Mouse (Mus musculus) left cerebral cortex, adult 18-20 months (tissue): ENCODE results near the gene Zfp784. TPM values are rescaled to one million over a fixed set of nuclear protein-coding genes. Genes with fewer than 3 reads are reported as not detected.
"Not testable (repeated sequence)": the region's sequence is repeated elsewhere in the genome, so short reads cannot be mapped to it uniquely, and the experiment has no call there.

Experiments used
- DNase-seq, 2 experiments: peaks; one replicate each; pipeline ENCODE4 v3.0.0; 2021 to 2022; ENCODE audit warnings: low spot score in 2 of 2, mixed read lengths in 1 of 2
- total RNA-seq, 2 experiments: library from RNA; stranded (reverse); gene quantifications; 2 replicates each; pipeline ENCODE4 v1.2.3; 2021

Gene Zfp784
- total RNA-seq, 2 experiments from 2014 or later, result 4.4 to 4.8 TPM

DNA sequence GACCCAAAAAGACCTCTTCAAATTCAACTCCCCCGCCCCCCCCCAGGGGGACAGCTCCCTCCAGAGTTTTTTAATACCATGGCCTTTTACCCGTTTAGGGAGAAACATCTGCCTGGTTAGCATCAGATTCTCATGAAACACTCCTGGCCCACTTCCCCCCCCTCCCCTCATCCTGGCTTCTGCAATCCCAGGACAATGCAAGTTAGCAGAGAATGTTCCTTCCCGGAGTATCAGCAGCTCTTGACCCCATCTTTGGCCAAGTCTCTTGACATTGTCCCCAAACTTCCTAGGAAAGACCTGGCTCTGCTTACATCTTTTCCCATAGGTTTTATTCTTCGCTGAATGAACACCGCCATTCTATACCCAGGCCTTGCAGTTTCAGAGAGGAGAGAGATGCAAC, 17.0 kb downstream of the Zfp784 start:
- DNase-seq, result no peak

DNA sequence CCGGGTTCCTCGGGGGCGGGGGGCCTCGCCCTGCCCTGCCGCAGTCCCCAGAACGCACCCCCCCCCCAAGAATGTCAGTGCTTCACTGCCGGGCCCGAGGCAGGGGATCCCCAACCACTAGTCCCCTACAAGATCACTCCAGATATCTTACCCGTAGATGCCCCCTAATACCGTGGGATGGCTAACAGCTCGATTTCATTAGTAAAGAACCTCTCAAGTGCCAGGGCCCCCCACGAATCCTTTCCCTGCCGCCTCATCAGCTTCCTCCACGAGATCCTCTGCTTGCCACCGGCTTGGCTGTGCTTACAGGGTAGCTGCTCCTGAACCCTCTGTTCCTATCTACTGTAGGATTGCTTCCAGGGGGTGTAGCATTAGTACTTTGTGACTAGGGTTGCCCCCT, 17.6 kb downstream of the Zfp784 start:
- no peak for DNase-seq

DNA sequence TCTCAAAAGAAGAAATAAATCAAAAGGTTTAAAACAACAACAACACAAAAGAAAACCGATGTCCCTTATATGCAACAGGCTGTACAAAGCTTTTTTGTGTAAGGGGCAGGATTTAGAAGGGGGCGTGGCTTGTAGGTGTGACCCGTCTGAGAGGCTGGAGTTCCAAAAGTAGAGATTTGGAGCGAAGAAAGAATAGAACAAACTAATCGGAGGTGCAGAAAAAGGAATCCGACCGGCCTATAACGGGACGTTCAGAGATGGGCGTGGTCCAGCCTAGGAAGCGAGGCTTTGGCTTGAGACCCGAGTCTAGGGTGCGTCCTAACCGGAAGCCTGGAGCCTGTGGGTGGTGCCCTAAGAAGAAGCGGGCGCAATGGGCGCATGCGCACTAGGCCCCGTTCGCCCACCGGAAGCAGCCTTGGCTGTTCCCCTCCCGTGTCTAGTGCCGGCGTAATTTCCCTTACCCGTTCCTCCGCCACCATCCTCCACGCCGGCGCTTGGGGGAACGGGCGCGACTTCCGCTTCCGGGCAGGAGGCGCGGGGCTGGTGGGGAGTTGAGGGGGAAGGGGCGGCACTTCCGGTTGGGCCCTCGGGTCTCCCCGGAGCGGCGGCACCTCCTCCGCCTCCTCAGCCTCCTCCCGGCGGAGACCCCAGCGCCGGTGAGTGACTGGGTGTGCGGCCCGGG, 18.1 kb downstream of the Zfp784 start, which contains the start of the genes Zfp865 and Ccdc106:
Gene Zfp865, plus strand, starts transcription at position 377 of the 682 bp plus-strand sequence.
Gene Ccdc106, plus strand, starts transcription at position 554 of the 682 bp plus-strand sequence.
- DNase-seq, result peak; percentile 99

DNA sequence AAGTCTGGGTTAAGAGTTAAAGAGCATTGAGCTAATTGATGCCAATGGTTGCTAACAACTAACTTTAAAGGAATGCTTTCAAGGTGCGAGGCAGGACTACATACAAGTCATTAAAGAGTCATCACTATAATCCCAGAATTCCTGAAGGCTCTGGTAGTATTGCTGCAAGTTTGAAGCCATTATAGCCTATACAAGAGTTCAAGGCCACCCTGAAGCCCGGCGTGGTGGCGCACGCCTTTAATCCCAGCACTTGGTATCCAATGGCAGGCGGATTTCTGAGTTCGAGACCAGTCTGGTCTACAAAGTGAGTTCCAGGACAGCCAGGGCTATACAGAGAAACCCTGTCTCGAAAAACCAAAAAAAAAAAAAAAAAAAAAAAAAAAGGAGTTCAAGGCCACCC, 18.7 kb downstream of the Zfp784 start:
- DNase-seq, result not testable (repeated sequence)

DNA sequence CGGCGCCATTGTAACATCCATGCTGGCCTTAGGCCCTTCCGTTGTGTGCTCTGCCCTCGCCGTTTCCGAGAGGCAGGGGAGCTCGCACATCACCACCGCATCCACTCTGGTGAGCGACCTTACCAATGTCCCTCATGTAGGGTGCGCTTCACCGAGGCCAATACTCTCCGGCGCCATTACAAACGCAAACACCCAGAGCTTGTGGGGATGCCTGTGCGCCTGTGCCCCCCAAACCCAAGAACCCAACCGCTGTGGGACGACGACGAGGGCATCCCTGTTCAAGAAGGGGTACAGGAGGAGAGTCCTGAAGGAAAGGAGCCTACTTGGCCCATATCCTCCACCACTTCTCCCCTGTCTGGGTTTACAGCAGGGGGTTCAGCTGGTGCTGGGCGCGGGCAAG, 20.3 kb downstream of the Zfp784 start:
- DNase-seq, result no peak

DNA sequence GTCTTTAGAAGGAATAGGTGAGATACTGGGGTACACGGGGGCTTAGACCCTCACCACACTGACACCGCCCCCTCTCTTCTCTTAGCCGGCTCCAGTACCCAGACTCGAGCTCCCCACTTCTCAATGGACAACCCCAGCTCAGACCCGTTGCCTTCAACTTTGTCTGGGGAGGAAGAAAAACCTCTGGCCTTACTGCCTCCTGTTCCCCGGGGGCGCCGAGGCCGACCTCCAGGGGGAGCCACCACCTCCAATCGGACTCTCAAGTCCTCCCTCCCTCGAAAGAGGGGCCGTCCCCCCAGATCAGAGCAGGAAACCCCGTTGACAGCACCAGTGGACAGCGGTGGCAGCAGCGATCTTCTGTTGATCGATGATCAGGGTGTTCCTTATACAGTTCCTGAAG, 20.9 kb downstream of the Zfp784 start:
- no peak for DNase-seq

DNA sequence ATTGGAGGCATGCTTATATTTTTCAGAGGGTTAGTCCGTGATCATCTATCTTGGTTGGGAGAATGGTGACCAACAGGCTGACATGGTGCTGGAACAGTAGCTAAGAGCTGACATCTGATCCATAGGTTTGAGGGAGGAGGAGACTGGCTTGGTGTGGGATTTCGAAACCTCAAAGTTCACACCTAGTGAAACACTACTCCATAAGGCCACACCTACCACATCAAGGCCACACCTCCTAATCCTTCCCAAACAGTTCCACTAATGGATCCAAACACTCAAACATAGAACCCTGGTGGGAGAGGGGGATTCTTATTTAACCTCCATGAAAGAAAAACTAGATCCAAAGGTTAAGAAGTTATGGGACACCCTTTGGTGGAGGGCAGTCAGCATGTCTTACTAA, 21.3 kb downstream of the Zfp784 start:
- no peak for DNase-seq

DNA sequence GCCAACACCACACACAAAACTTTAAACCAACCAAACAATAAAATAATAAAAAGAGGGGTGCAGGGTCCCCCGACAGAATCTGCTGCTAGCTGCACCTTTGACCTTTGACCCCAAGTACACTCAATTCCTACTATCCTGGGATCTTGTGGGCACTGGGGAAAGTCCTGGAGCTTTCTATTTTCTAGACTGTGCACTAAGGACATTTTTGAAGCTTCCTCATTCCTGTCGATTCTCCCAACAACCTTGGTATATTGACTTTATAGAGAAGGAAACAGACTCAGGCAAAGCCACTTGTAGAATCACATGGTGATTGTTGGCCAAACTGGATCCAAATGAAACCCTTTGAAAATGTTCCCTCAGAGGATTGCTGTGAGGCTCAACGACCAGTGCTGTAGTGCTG, 22.2 kb downstream of the Zfp784 start:
- DNase-seq, result no peak

DNA sequence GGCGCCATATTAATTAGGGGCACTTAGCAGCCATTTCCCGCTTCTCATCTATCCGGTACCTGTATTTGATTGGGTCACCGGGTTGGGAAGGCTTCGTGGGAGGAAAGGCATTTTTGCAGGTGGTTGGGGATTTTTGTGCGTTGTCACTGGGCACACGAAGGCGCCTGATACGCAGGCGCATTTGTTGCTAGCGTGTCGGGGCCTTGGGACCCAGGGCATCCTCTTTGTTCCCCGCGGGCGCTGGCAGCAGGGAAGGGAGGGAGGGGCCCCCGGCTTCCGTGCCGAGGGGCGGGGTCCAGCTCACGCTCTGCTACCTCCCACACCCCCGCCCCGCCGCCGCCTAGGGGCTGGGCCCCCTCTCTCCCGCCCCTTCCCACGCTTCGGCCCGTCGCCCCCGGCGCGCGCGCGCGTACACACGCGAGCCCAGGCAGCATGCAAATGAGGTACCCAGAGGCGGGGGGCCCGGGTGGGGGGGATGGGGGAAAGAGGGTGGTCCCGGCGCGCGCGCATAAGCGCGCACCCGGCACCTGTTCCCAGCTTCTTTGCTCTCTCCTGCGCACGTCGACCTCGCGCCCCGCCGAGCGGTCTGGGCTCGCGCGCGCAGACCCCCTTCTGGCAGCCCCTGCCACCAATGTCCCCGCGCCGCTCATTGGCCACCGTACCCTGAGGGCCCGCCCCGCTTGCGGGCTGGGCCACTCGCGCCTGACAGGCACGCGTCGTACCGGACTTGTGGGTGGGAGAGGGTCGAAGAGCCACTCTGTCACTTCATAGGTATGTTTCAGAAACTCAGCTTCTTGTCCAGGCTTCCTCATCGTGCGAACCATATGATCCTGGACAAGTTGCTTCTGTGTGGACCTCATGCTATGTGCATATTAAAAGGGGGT, 22.9 kb downstream of the Zfp784 start, which contains the start of gene Gm44973:
Gene Gm44973, plus strand, starts transcription at position 379 of the 884 bp plus-strand sequence.
- peak; percentile 79 to 92 for DNase-seq

DNA sequence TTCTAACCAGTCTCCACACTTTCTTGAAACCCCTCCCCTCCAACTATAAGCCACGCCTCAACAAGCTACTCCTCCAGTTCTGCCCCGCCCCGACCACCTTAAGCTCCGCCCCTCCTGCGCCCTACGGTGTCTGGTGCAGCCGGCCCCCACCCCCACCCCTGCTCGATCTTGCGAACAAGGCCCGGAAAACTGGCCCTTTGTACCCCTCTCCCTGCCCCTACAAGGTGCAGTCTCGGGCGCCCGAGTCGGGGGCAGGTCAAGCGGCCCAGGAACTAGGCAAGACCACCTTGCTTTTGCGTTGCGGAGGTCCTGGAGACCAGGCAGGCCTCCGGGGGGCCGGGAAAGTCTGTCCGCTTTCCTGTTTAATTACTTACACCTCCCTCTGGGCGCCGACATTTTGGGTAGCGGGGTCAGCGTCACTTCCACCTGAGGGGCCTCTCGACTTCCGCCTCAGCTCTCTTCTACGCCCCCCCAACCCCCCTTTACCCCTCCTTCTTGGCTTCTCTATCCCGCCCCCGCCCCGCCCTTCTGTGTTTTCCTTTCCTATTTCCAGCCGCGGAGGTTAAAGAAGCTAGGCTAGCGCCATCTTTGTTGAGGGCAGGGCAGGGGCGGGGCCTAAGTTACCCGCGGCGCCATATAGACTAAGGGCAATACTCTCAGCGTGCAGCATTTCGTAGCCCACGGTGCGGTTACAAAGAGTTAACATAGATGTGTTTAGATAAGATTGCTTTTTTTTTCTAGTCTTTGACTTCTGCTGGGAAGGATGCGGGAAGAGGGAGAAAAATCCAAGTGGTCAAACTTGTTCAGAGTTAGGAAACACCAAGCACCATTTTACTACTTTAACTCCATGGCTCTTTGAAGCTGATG, 23.8 kb downstream of the Zfp784 start, which contains the start of the genes Zfp524 and Fiz1:
Gene Zfp524, plus strand, starts transcription at position 165 of the 867 bp plus-strand sequence.
Gene Fiz1, minus strand, starts transcription at position 447 of the 867 bp plus-strand sequence.
- DNase-seq, result peak; percentile 95 to 97

DNA sequence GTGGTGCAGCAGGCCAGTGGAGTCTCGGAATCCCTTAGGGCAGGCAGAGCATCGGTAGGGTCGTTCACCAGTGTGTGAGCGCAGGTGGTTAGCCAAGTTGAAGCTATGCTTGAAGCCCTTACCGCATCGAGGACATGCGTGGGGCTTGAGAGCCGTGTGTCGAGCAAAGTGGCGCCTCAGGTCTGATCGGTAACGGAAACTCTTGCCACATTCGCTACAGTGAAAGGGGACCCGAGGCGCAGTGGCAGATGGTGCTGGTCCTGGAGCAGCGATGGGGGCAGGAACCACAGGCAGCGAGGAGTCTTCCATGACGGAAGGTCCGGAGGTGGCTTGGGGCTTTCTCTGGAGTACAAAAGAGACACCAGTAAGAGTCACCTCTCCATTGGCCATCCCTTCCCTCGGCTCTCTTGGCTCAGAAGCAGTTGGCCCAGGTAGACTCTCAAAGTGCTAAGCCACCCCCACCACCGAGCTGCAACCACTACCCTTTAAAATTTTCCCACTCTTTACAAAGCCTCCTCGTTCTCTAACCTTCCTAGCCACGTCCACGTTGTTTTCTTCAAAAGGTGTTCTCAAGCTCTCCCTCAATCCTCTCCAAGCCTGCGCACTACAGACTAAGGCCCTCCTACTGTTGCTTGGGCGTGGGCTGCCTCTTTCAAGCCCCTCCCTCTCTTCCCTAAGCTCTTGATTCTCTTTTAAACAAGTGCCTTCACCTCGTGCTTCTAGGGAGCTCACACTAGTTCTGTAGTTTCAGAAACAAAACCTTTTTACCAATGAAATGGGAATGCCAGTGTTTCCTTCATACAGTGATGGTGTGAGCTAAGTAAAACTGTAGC, 25.3 kb downstream of the Zfp784 start:
- no peak for DNase-seq

DNA sequence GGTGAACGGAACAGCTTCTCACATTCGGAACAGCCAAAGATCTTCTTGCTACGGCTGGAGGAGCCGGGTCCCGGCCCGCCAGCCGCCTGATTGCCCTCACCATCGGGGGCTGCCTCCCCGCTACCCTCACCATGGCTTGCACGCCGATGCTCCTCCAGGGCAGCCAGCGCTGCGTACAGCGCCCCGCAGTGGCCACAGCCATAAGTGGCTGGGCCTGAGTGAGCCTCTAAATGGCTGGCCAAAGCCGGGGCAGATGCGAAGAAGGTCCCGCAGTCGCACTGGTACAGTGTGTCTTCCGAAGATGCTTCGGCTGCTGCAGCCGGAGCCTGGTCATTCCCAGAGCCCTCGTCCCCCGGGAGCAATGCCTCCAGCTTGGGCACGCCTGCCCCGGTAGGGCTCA, 30.0 kb downstream of the Zfp784 start:
- no peak for DNase-seq

DNA sequence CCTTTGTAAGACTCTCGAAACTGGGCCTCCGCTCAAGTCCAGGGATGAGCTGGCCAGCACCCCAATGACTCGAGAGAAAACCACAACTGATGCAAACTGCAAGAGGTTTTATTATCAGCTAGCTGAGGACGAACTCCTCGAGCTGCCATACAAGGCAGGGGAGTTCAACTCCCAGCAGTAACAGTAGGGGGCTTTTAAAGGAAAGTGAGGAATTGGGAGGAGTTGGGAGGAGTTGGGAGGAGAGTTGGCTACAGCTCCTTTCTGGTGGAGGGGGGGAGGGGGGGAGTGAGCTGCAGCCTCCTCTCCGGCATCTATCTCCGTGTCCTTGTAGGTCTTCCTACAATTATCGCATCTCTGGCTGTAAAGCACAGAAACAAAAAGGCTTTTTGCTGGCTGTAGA, 35.4 kb downstream of the Zfp784 start:
- not testable (repeated sequence) for DNase-seq

DNA sequence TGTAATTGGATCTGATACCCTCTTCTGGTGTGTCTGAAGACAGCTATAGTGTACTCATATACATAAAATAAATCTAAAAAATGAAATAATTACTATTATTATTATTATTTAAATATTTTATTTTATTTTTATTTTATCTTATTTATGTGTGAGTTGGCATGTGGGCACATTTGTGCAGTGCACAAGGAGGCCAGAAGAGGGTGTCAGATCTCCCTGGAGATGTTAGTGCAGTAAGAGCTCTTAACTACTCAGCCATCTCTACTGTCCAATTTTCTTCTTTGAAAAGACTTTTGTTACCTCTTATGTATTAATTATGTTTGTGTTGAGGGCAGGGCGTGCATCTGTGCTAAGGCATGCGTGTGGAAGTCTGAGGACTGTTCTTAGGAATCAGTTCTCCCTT, 38.4 kb downstream of the Zfp784 start:
- DNase-seq, result peak in 1 of 2 experiments; percentile 19

DNA sequence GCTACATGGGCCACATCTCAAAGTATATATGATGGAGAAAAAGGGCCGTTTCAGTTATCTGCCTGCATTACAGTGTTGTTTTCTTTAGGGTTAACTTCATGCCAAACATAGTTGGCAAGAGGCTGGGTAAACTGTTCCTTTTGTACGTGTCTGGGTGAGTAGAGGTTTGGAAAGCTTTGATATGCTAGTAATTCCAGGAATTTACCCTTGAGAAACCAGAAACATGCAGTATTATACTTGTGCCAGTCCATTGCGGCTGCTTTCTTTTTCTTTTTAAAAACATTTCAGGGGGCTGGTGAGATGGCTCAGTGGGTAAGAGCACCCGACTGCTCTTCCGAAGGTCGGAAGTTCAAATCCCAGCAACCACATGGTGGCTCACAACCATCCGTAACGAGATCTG, 41.3 kb downstream of the Zfp784 start:
- no peak for DNase-seq

DNA sequence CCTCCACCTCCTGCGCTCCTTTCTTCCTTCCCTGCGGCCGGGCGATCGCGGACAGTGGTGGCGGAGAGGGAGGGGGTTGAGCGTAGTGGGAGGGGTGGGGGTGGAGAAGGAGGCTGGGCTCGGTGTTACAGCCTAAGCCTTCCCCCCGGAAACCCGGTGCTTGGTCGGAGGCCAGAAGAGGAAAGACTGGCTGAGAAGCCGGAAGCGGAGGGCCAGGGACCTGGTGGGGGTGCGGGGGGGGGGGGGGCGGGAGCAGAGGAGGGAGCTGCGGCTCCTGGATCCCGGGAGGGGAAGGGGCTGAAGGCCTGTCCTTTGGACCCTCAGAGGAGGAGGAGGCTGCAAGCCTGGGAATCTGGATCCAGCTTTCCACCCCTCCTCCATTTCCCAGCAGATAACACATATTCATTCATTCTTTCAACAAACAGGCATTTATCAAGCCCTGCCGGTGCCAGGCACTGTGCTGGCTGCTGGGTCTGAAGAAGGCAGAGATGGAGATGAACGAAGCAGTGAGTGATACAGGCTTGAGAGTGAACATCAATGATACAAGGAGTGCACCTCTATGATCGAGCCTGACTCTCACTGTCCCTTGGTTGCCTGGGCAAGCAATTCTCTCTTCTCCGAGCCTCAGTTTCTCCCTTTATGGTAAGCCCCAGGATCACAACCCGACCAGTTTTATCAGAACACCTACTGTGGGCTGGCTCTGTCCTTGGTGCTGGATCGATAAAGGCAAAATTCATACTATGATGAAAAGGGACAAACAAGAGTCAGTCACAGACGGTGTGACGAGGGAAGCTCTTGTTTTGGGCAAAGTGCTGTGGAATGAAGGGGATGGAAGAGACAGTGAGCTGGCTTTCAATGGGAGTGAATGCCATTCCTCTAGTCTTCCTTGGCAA, 42.0 kb downstream of the Zfp784 start, which contains the start of gene Zfp579:
Gene Zfp579, minus strand, starts transcription at position 156 of the 893 bp plus-strand sequence.
- DNase-seq, result peak; percentile 91 to 95

DNA sequence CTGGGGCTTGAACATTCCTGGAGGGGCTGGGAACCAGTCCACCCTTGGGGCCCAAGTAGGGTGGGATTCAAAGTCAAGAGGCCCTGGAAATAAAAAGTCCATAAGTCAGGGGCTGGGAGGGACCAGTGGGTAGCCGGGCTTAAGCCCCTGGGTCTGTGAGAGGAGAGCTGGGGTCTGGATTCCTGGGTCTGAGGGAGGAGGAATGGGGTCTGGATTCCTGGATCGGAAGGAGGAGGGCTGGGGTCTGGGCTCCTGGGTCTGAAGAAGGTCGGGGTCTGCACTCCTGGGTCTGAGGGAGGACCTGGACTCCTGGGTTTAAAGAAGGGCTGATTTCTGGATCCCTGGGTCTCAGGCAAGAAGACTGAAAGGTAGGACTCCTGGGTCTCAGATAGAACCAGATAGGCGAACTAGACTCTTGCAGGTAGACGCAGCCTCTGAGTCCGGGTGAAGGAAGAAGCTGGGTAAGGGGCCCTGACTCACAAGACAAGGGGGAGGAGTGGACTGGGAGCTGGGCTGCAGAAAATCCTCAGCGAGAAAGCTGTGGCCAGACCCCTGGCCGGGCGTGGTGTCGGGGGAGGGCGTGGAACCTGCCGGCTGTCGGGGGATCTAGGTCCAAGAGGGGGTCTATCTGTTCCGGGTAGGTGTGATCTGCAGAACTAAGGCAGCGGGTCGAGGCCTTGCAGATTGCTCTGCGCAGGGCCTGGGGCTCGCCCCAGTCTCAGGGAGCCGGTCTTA, 42.8 kb downstream of the Zfp784 start:
- DNase-seq, result no peak
